In genomic region chr15:99904333-99904732, GRCm38 (mm10) we compare ENCODE assay signal across 8 mouse cellular contexts. TPM values are rescaled to one million over a fixed set of nuclear protein-coding genes. Genes with fewer than 3 reads are reported as not detected.
DNase-seq lines count a peak whose midpoint lies in the region; ATAC-seq lines count a peak whose summit lies in the region.

No protein-coding gene starts in this region.

- no peaks in the 10 kb centered on the region for H3K27me3 ChIP-seq in hindbrain, embryonic 15.5 days

- no peaks in the 10 kb centered on the region for H3K36me3 ChIP-seq in hindbrain, embryonic 15.5 days

- whole genome bisulfite sequencing in hindbrain, embryonic 15.5 days, result 6% methylated on average over 4 of the region's 4 CpGs

- DNase-seq in frontal cortex, adult 2 months (ENCODE audit: extremely low spot score in 1 of 2, low spot score in 1 of 2), result peak; percentile 28 to 77
- DNase-seq in cerebellum, adult 11-12 months, result peak; percentile 14
- peak; percentile 89 for DNase-seq in forelimb bud, embryonic 11.5 days (ENCODE audit: low read depth, low spot score)
- peak; percentile 33 to 35 for DNase-seq in left cerebral cortex, adult 18-20 months (ENCODE audit: low spot score in 2 of 2)
- DNase-seq in right cerebral cortex, postnatal 14 days, result peak; percentile 33

- 0 out of 2 replicates have a peak overlapping the region, but pooled peaks have one; percentile 27 for H3K4me2 ChIP-seq in hindbrain, embryonic 15.5 days

- H3K4me3 ChIP-seq in hindbrain, embryonic 15.5 days, result no peak overlapping the region

- no peaks in the 10 kb centered on the region for H3K9me3 ChIP-seq in hindbrain, embryonic 15.5 days

- no peak overlapping the region for H3K27ac ChIP-seq in hindbrain, embryonic 15.5 days (replicated peaks)

- H3K4me1 ChIP-seq in hindbrain, embryonic 15.5 days (replicated peaks), result peaks cover 3% of the 10 kb centered on the region

- ATAC-seq in frontal cortex, adult (ENCODE audit: low TSS enrichment), result no peak; the same call in 1 of the 2 replicates
- peak; percentile 48; the same call in 1 of the 2 replicates for ATAC-seq in hindbrain, embryonic 15.5 days (ENCODE audit: low FRiP score, low read depth)
- ATAC-seq in megakaryocyte-erythroid progenitor cell, adult 5-6 weeks (replicated peaks; ENCODE audit: low FRiP score, low TSS enrichment, poor library complexity, severe bottlenecking), result peak; percentile 72

- H3K9ac ChIP-seq in hindbrain, embryonic 15.5 days, result no peak overlapping the region

RNA-seq across cellular contexts. Expression of gene Lima1, which starts 29.1 kb away (rescaled TPM):
- polyA plus RNA-seq in frontal cortex, adult 2 months (2012; rRNA removed), result 16.4 and 17.6 TPM in 2 replicates
- polyA plus RNA-seq in hindbrain, embryonic 15.5 days (2015; fragmentation: Nextera tagmentation; extraction: Ambion mirVana), result 13.3 and 13.5 TPM in 2 replicates
- 1 to 10 TPM; 7.0 to 9.6 TPM for total RNA-seq in left cerebral cortex, adult 18-20 months (2021)
- 0.09 TPM in 1 of 2 replicates, not detected in the other for total RNA-seq in megakaryocyte-erythroid progenitor cell, adult 5-6 weeks (2014; fragmentation: Nextera tagmentation)
- 0.11 TPM in 1 of 2 replicates, not detected in the other for total RNA-seq in megakaryocyte-erythroid progenitor cell, adult 5-6 weeks (2017)

Comparison
In these comparisons a context has a peak if more than half of its experiments do, and no peak if none do; other contexts are left out.
1. DNase-seq: peak in every context shown above with its lines; median percentile 89 in forelimb bud, embryonic 11.5 days; 52 in frontal cortex, adult 2 months; 34 in left cerebral cortex, adult 18-20 months; 33 in right cerebral cortex, postnatal 14 days; 14 in cerebellum, adult 11-12 months.
2. RNA of gene Lima1, which starts 29.1 kb away (total RNA-seq): 7.0 to 9.6 TPM in left cerebral cortex, adult 18-20 months; 0.09 to 0.11 TPM in megakaryocyte-erythroid progenitor cell, adult 5-6 weeks; every median in the first group is over 4 times any median in the second.